Mouse (Mus musculus) G1E (cell line): ENCODE results near the gene Stx8. TPM values are rescaled to one million over a fixed set of nuclear protein-coding genes. Genes with fewer than 3 reads are reported as not detected.

Source experiments
- ATAC-seq: 2 replicates; pipeline ENCODE4 v1.8.0; 2016; ENCODE audit warnings: mild to moderate bottlenecking; ENCODE audit not compliant: insufficient number of reproducible peaks, poor library complexity, low FRiP score, severe bottlenecking; ENCODE audit errors: extremely low read depth
- DNase-seq: peaks from one replicate; pipeline ENCODE4 v3.0.0; 2012; ENCODE audit warnings: low spot score
- H3K27me3 ChIP-seq: 2 replicates; pipeline ENCODE4 v1.6.1; 2012; ENCODE audit warnings: mild to moderate bottlenecking, low read length, inconsistent platforms; ENCODE audit not compliant: insufficient read depth
- H3K36me3 ChIP-seq: replicated peaks from 2 replicates; pipeline ENCODE3; 2012; ENCODE audit warnings: mild to moderate bottlenecking, inconsistent platforms
- H3K4me1 ChIP-seq: 2 replicates; pipeline ENCODE4 v1.6.1; 2012; ENCODE audit warnings: low read depth, low read length, inconsistent platforms, mixed read lengths; ENCODE audit not compliant: insufficient read depth
- H3K4me3 ChIP-seq: 2 replicates; pipeline ENCODE4 v1.5.1; 2012; ENCODE audit warnings: low read depth, mild to moderate bottlenecking, inconsistent platforms, low read length, moderate library complexity, mixed read lengths
- H3K9me3 ChIP-seq: replicated peaks from 2 replicates; pipeline ENCODE4 v1.6.1; 2012; ENCODE audit warnings: inconsistent platforms
- CTCF ChIP-seq: IDR thresholded peaks from 2 replicates; pipeline ENCODE4 v1.5.1; 2012; ENCODE audit warnings: low read depth, low read length, inconsistent platforms, mixed read lengths
- GATA1 ChIP-seq: IDR thresholded peaks from 2 replicates; pipeline ENCODE4 v1.6.1; 2012; ENCODE audit warnings: borderline replicate concordance, low read length, inconsistent platforms, mixed read lengths
- GATA2 ChIP-seq: IDR thresholded peaks from 2 replicates; pipeline ENCODE4 v1.6.1; 2012; ENCODE audit warnings: low read depth, low read length, inconsistent platforms, borderline replicate concordance
- POLR2AphosphoS5 ChIP-seq: IDR thresholded peaks from 2 replicates; pipeline ENCODE4 v1.6.1; 2012; ENCODE audit warnings: low read depth, low read length, inconsistent platforms; ENCODE audit not compliant: insufficient replicate concordance
- TAL1 ChIP-seq: conservative IDR thresholded peaks from 2 replicates; pipeline ENCODE4 v1.6.1; 2012; ENCODE audit warnings: low read depth, low read length, inconsistent platforms, mixed read lengths
- polyA plus RNA-seq: library from polyadenylated mRNA; stranded (reverse); fragments of >175 nt; gene quantifications from 2 replicates; pipeline ENCODE4 v1.2.3, GENCODE M21; 2012
- total RNA-seq, 2 experiments: library from RNA; stranded (forward) in 1 of 2; stranded (reverse) in 1 of 2; fragments of 200-1000 nt in 1 of 2; fragments of >200 nt in 1 of 2; fragmentation: Nextera tagmentation in 1 of 2; gene quantifications; 2 replicates each; pipeline ENCODE4 v1.2.3; 2014 to 2017

Gene Stx8
- total and polyA plus RNA-seq, 3 experiments: 1.6 to 62.2 (median 40.1) TPM

DNA sequence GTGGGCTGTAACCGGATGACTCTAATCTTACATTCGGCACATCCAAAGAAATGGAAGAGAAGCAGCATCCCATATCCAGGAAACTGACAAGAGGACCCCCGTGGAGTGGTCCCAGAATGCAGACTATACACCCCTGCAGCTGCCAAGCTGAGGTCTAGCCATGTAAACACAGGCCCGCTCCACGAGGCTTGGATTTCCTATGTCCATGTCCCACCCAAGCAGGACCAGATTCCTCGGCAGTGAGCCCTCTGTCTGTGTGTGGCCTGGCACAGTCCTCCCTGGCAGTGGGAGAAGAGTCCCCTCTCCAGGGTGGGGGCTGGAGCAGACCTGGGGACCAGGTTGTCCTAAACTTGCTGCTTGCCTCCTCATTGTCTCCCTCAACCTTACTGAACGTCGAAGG lies 221.2 kb downstream of the Stx8 start:
- TF ChIP-seq POLR2AphosphoS5 (no peak), TAL1 (no peak), CTCF (no peak), GATA2 (no peak), GATA1 (no peak)
- no peak for ATAC-seq

DNA sequence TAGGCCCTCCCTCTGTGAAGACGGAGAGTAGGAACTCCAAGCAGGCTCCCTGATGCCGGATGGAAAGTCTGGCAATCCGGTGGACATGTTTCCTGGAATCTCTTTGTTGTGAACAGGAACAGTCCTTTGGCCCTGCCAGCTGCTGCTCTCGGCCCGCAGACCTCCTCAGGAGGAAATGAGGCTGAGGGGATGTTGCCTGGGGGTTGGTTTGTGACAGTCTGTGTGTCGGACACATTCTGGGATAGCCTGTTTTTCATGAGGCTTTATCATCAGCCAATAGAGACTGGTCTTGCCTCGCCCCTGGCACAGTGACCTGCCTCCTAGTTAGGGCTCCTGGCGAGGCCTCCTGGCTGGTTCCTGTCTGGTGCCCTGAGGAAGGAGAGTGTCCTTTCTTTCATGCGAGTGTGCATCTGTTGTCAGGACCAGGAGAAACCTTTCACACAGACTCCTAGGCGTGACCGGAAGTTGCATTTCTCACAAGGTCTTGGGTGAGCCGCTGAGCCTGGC lies 222.8 kb downstream of the Stx8 start:
- DNase-seq: no peak
- no peak overlapping the region for H3K4me3 ChIP-seq

More for the DNA sequence above, 221.2 kb downstream of the Stx8 start:
- Histone ChIP-seq H3K4me3 (no peak overlapping the region), H3K27me3 (no peaks in the 10 kb centered on the region), H3K36me3 (peaks cover 2% of the 10 kb centered on the region), H3K4me1 (no peaks in the 10 kb centered on the region), H3K9me3 (no peaks in the 10 kb centered on the region)
- no peak for DNase-seq

GRCm38 (mm10) chr11:68190849-68191248 lies 224.9 kb downstream of the Stx8 start:
- Histone ChIP-seq H3K4me3 (no peak overlapping the region), H3K4me1 (no peaks in the 10 kb centered on the region), H3K27me3 (no peaks in the 10 kb centered on the region), H3K36me3 (peaks cover 13% of the 10 kb centered on the region), H3K9me3 (no peaks in the 10 kb centered on the region)
- TF ChIP-seq CTCF: no peak
- no peak for TF ChIP-seq GATA2
- TF ChIP-seq TAL1: no peak
- TF ChIP-seq POLR2AphosphoS5: no peak
- TF ChIP-seq GATA1: no peak
- DNase-seq (no peak), ATAC-seq (no peak)

More for the DNA sequence above, 222.8 kb downstream of the Stx8 start:
- no peak for ATAC-seq
- Histone ChIP-seq H3K9me3 (no peaks in the 10 kb centered on the region), H3K27me3 (no peaks in the 10 kb centered on the region), H3K36me3 (peaks cover 2% of the 10 kb centered on the region), H3K4me1 (no peaks in the 10 kb centered on the region)
- TF ChIP-seq CTCF (no peak), POLR2AphosphoS5 (no peak), GATA2 (no peak), GATA1 (no peak), TAL1 (no peak)

GRCm38 (mm10) chr11:68195168-68195567 lies 229.2 kb downstream of the Stx8 start:
- Histone ChIP-seq H3K36me3 (peaks cover 21% of the 10 kb centered on the region), H3K4me1 (no peaks in the 10 kb centered on the region), H3K9me3 (no peaks in the 10 kb centered on the region), H3K27me3 (no peaks in the 10 kb centered on the region), H3K4me3 (no peak overlapping the region)
- TF ChIP-seq CTCF (no peak), GATA1 (no peak), GATA2 (no peak), TAL1 (no peak), POLR2AphosphoS5 (no peak)
- DNase-seq: no peak
- no peak for ATAC-seq

DNA sequence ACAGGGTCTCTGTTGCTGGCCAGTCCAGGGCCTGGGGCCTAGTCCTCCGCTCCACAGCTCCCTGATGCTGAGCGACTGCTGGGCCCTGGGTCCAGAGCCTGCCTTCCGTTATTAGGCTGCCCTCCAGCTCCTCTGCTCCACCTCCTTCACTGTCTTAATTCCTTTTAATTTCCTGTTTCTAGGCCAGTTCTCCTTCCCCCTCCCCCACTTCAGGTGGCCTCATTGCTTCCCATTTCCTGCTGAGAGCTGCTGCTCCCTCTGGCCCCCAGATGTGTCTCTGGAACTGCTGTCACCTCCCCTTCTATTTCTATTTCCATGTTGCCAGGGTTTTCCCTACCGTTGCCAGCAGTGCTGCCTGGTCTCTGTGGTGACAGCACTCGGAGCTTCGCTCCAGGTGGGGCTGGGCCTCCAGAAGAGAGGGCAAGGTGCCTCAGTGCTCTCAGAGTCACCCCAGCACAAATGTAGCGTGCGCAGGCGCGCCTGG lies 229.7 kb downstream of the Stx8 start:
- H3K27me3 ChIP-seq: no peaks in the 10 kb centered on the region
- H3K36me3 ChIP-seq: peaks cover 21% of the 10 kb centered on the region
- DNase-seq (no peak), ATAC-seq (no peak)
- H3K9me3 ChIP-seq: no peaks in the 10 kb centered on the region
- H3K4me3 ChIP-seq: no peak overlapping the region
- TF ChIP-seq TAL1: no peak
- TF ChIP-seq POLR2AphosphoS5: no peak
- no peak for TF ChIP-seq GATA1
- no peak for TF ChIP-seq CTCF
- no peak for TF ChIP-seq GATA2
- H3K4me1 ChIP-seq: no peaks in the 10 kb centered on the region

DNA sequence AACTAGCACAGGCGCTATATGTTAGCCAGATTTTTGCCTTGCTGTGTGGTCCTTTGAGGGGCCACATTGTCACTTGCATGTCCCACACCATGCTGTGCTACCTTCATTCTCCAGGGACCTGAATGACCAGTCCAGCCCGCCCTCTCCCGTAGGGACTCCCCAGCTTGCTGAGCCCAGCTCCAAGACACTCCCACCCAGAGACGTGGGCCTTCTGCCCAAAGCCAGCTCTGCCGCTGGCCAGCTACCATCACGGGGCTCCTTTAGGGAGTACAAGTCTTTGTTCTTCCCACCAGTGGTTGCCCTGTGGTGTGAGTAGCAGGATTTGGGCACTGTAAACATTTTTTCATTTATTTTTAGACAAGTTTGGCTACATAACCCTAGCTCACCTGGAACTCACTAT lies 230.6 kb downstream of the Stx8 start:
- Histone ChIP-seq H3K9me3 (no peaks in the 10 kb centered on the region), H3K4me3 (no peak overlapping the region), H3K4me1 (no peaks in the 10 kb centered on the region), H3K36me3 (peaks cover 21% of the 10 kb centered on the region), H3K27me3 (no peaks in the 10 kb centered on the region)
- ATAC-seq (no peak), DNase-seq (no peak)
- no peak for TF ChIP-seq CTCF
